ENCODE assay signal across 14 mouse cellular contexts in the genomic region with DNA sequence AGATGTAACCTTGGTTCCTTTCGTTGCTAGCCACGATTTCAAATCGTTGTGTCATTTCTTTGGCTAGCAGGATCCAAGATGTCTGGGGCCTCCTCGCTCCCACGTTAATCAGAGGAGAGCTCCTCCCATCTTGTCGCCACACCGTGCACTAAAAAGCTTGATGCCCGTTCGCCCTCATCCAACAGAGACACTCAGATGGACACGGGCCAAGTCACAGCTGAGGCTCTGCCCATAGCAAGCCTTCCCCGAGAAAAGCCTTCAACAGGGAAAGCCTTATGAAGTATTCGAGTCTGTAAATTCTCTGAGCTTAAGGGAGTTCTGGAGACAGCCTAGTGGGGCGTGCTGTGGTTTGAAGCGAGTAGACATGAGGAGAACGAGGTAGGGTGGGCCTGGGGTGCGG.
DNase-seq lines count a peak whose midpoint lies in the region; TF ChIP-seq lines count a peak whose summit lies in the region.
"Had no signal": no experiment of that assay in that cellular context is flagged by ENCODE, and none has a peak within 500 bp of the region (broad histone marks: within the 10 kb centered on the region; RNA-seq: fewer than 3 reads in every experiment).

No protein-coding gene starts in this region.

- H3K4me3 ChIP-seq in cerebellum, adult 2 months (replicated peaks; ENCODE audit: insufficient read depth, low read depth, low read length), result no peak overlapping the region
- no peak overlapping the region for H3K4me3 ChIP-seq in gastrocnemius, adult 2 months
- H3K4me3 ChIP-seq: forebrain, embryonic 13.5 days; myocyte had no signal

- no peaks in the 10 kb centered on the region for H3K27me3 ChIP-seq in cerebellum, adult 2 months (ENCODE audit: control insufficient read depth, insufficient read depth, low read length)
- H3K27me3 ChIP-seq: forebrain, embryonic 13.5 days had no signal

- 5% methylated on average over 16 of the region's 16 CpGs for WGBS in cerebellum, adult 2 months

- H3K27ac ChIP-seq in cerebellum, adult 2 months (ENCODE audit: insufficient read depth, low read length), result no peak overlapping the region
- peak overlapping the region; percentile 66 for H3K27ac ChIP-seq in gastrocnemius, adult 2 months
- H3K27ac ChIP-seq: forebrain, embryonic 13.5 days had no signal

- H3K4me1 ChIP-seq in cerebellum, adult 2 months (ENCODE audit: control insufficient read depth, insufficient read depth, low read length), result peaks cover 7% of the 10 kb centered on the region

- no peak for TF ChIP-seq CTCF in cerebellum, adult 2 months (IDR thresholded peaks at IDR 0.05; ENCODE audit: borderline replicate concordance, insufficient read depth, low read depth, low read length)
- no peak for TF ChIP-seq CTCF in gastrocnemius, adult 2 months (IDR thresholded peaks at IDR 0.05)

- intact Hi-C loops in gastrocnemius, adult 2 months (cut with DNase I), result no loop called here
- intact Hi-C loops in gastrocnemius, postnatal 36 days (cut with DNase I), result no loop called here
- intact Hi-C loops in left cerebral cortex, postnatal 4 days (cut with DNase I), result no loop called here

- DNase-seq in cerebellum, adult 2 months, result peak; percentile 16 to 23
- DNase-seq in cerebellum, adult 9-10 months, result no peak
- DNase-seq in gastrocnemius, adult 2 months, result no peak
- DNase-seq in gastrocnemius, postnatal 36 days, result no peak
- DNase-seq in left cerebral cortex, postnatal 4 days, result peak; percentile 88
- DNase-seq in left cerebral cortex, adult 9 months (ENCODE audit: low spot score in 2 of 2), result no peak
- peak; percentile 16 for DNase-seq in MN1 (ENCODE audit: low spot score)
- no peak for DNase-seq in spleen, postnatal 4 days (ENCODE audit: low spot score in 2 of 2)
- DNase-seq: adrenal gland, postnatal 14 days; kidney, postnatal 36 days; lung, adult 18-20 months; lung, postnatal 36 days had no signal

- TF ChIP-seq POLR2A in cerebellum, adult 2 months (IDR thresholded peaks at IDR 0.05; ENCODE audit: borderline replicate concordance, insufficient read depth, low read length), result no peak

Comparison
In these comparisons a context has a peak if more than half of its experiments do, and no peak if none do; other contexts are left out.
1. DNase-seq: peak in cerebellum, adult 2 months (2 of 2), left cerebral cortex, postnatal 4 days (single experiment) and MN1 (single experiment); none in cerebellum, adult 9-10 months (single experiment), gastrocnemius, adult 2 months (single experiment), gastrocnemius, postnatal 36 days (0 of 2), left cerebral cortex, adult 9 months (0 of 2) and spleen, postnatal 4 days (0 of 2).